Mouse (Mus musculus) MEL (cell line): ENCODE measurements at regions not wholly inside any gene's neighbourhood (a gene's known extent, or its start where the extent isn't known, plus 50 kb on each side); places are given as distances from the start of the nearest gene placed in this dataset.

ENCODE experiments used
- DNase-seq: peaks from one replicate; pipeline ENCODE4 v3.0.0; 2011; ENCODE audit warnings: low read depth, low spot score
- H3K27ac ChIP-seq: 2 replicates; pipeline ENCODE4 v1.5.1; 2012; ENCODE audit warnings: low read depth, mild to moderate bottlenecking, control low read depth, low read length, moderate library complexity; ENCODE audit not compliant: control insufficient read depth
- H3K27me3 ChIP-seq, 2 experiments: fragments of 150-350 bp in 1 of 2; sonication (generic) in 1 of 2; 2 replicates each; pipeline ENCODE4 v1.6.1; 2012; ENCODE audit warnings: low read length in 2 of 2, mild to moderate bottlenecking in 2 of 2, improper control_type of control experiment in 1 of 2, moderate library complexity in 1 of 2; ENCODE audit not compliant: insufficient read depth in 2 of 2, control insufficient read depth in 1 of 2
- H3K36me3 ChIP-seq, 2 experiments: 2 replicates each; pipeline ENCODE4 v1.6.1; 2012 to 2014; ENCODE audit warnings: low read length in 2 of 2, improper control_type of control experiment in 1 of 2, inconsistent platforms in 1 of 2, mild to moderate bottlenecking in 1 of 2; ENCODE audit not compliant: insufficient read depth in 2 of 2, control insufficient read depth in 1 of 2
- H3K4me1 ChIP-seq, 2 experiments: fragments of 150-350 bp in 1 of 2; sonication (generic) in 1 of 2; 2 replicates each; pipeline ENCODE4 v1.6.1; 2012; ENCODE audit warnings: low read length in 2 of 2, improper control_type of control experiment in 1 of 2, mild to moderate bottlenecking in 1 of 2; ENCODE audit not compliant: insufficient read depth in 2 of 2, control insufficient read depth in 1 of 2
- H3K4me3 ChIP-seq, 2 experiments: fragments of 150-350 bp in 1 of 2; sonication (generic) in 1 of 2; 2 replicates each; pipeline ENCODE4 v1.5.1; 2012; ENCODE audit warnings: low read depth in 2 of 2, low read length in 2 of 2, mild to moderate bottlenecking in 2 of 2, moderate library complexity in 2 of 2, control low read depth in 1 of 2, improper control_type of control experiment in 1 of 2; ENCODE audit not compliant: control insufficient read depth in 1 of 2, insufficient read depth in 1 of 2
- H3K79me2 ChIP-seq: 2 replicates; pipeline ENCODE4 v1.6.1; 2012; ENCODE audit warnings: mild to moderate bottlenecking, low read length, moderate library complexity; ENCODE audit not compliant: control insufficient read depth, poor library complexity, insufficient read depth
- H3K9ac ChIP-seq: 2 replicates; pipeline ENCODE4 v1.6.1; 2012; ENCODE audit warnings: low read depth, mild to moderate bottlenecking, control low read depth, low read length, moderate library complexity; ENCODE audit not compliant: control insufficient read depth, poor library complexity, severe bottlenecking
- H3K9me3 ChIP-seq: fragments of 150-350 bp; sonication (generic); replicated peaks from 2 replicates; pipeline ENCODE4 v1.6.1; 2012; ENCODE audit warnings: mild to moderate bottlenecking, low read length, improper control_type of control experiment, moderate library complexity; ENCODE audit not compliant: insufficient read depth
- BHLHE40 ChIP-seq: IDR thresholded peaks from 2 replicates; pipeline ENCODE4 v1.6.1; 2012; ENCODE audit warnings: low read depth, mild to moderate bottlenecking, inconsistent platforms, low read length, improper control_type of control experiment, borderline replicate concordance
- CHD2 ChIP-seq: IDR thresholded peaks from 2 replicates; pipeline ENCODE4 v1.6.1; 2011; ENCODE audit warnings: low read length, improper control_type of control experiment
- CTCF ChIP-seq, 3 experiments: IDR thresholded peaks in 2 of 3; conservative IDR thresholded peaks in 1 of 3; 2 replicates each; pipeline ENCODE4 v1.5.1; 2011 to 2012; ENCODE audit warnings: low read length in 3 of 3, low read depth in 2 of 3, mild to moderate bottlenecking in 2 of 3, improper control_type of control experiment in 1 of 3, inconsistent platforms in 1 of 3, mixed read lengths in 1 of 3, moderate library complexity in 1 of 3; ENCODE audit not compliant: control insufficient read depth in 1 of 3, insufficient read depth in 1 of 3, poor library complexity in 1 of 3, severe bottlenecking in 1 of 3
- ELF1 ChIP-seq: IDR thresholded peaks from 2 replicates; pipeline ENCODE4 v1.6.1; 2014; ENCODE audit warnings: low read depth, mild to moderate bottlenecking, inconsistent platforms, low read length, improper control_type of control experiment, moderate library complexity
- EP300 ChIP-seq, 2 experiments: IDR thresholded peaks; 2 replicates each; pipeline ENCODE4 v1.6.1; 2011; ENCODE audit warnings: improper control_type of control experiment in 2 of 2, low read length in 2 of 2, low read depth in 1 of 2, mild to moderate bottlenecking in 1 of 2
- GABPA ChIP-seq: IDR thresholded peaks from 2 replicates; pipeline ENCODE4 v1.6.1; 2012; ENCODE audit warnings: low read depth, mild to moderate bottlenecking, inconsistent platforms, low read length, improper control_type of control experiment, moderate library complexity
- HCFC1 ChIP-seq: IDR thresholded peaks from 2 replicates; pipeline ENCODE4 v1.6.1; 2012; ENCODE audit warnings: low read depth, mild to moderate bottlenecking, inconsistent platforms, low read length, improper control_type of control experiment, moderate library complexity
- KAT2A ChIP-seq: conservative IDR thresholded peaks from 2 replicates; pipeline ENCODE4 v1.6.1; 2012; ENCODE audit warnings: low read depth, low read length, improper control_type of control experiment, inconsistent platforms
- MEF2A ChIP-seq: IDR thresholded peaks from 2 replicates; pipeline ENCODE4 v1.6.1; 2014; ENCODE audit warnings: low read depth, mild to moderate bottlenecking, inconsistent platforms, low read length, improper control_type of control experiment; ENCODE audit not compliant: poor library complexity, insufficient replicate concordance, severe bottlenecking; ENCODE audit errors: extremely low read depth
- MYB ChIP-seq: IDR thresholded peaks from 2 replicates; pipeline ENCODE4 v1.6.1; 2011; ENCODE audit warnings: mild to moderate bottlenecking, low read depth, low read length, improper control_type of control experiment
- MYC ChIP-seq: IDR thresholded peaks from 2 replicates; pipeline ENCODE4 v1.6.1; 2011; ENCODE audit warnings: low read depth, mild to moderate bottlenecking, low read length, improper control_type of control experiment, moderate library complexity
- NRF1 ChIP-seq: IDR thresholded peaks from 2 replicates; pipeline ENCODE4 v1.6.1; 2014; ENCODE audit warnings: low read depth, mild to moderate bottlenecking, inconsistent platforms, low read length, improper control_type of control experiment, moderate library complexity; ENCODE audit not compliant: poor library complexity, insufficient read depth, severe bottlenecking
- POLR2A ChIP-seq, 2 experiments: IDR thresholded peaks; 2 replicates each; pipeline ENCODE4 v1.6.1; 2011 to 2012; ENCODE audit warnings: low read length in 2 of 2, mild to moderate bottlenecking in 2 of 2, control low read depth in 1 of 2, improper control_type of control experiment in 1 of 2, low read depth in 1 of 2, moderate library complexity in 1 of 2; ENCODE audit not compliant: control insufficient read depth in 1 of 2, insufficient read depth in 1 of 2, poor library complexity in 1 of 2
- POLR2AphosphoS2 ChIP-seq: IDR thresholded peaks from 2 replicates; pipeline ENCODE4 v1.6.1; 2011; ENCODE audit warnings: low read length, improper control_type of control experiment
- RAD21 ChIP-seq: IDR thresholded peaks from 2 replicates; pipeline ENCODE4 v1.6.1; 2011; ENCODE audit warnings: mild to moderate bottlenecking, low read depth, low read length, improper control_type of control experiment
- RCOR1 ChIP-seq: IDR thresholded peaks from 2 replicates; pipeline ENCODE4 v1.6.1; 2012; ENCODE audit warnings: low read depth, mild to moderate bottlenecking, inconsistent platforms, low read length, improper control_type of control experiment
- SIN3A ChIP-seq: IDR thresholded peaks from 2 replicates; pipeline ENCODE4 v1.6.1; 2012; ENCODE audit warnings: low read length, improper control_type of control experiment, inconsistent platforms
- TCF12 ChIP-seq: IDR thresholded peaks from 2 replicates; pipeline ENCODE4 v1.6.1; 2014; ENCODE audit warnings: low read depth, mild to moderate bottlenecking, inconsistent platforms, low read length, improper control_type of control experiment, moderate library complexity
- USF1 ChIP-seq: IDR thresholded peaks from 2 replicates; pipeline ENCODE4 v1.6.1; 2014; ENCODE audit warnings: low read depth, mild to moderate bottlenecking, inconsistent platforms, low read length, improper control_type of control experiment, moderate library complexity
- USF2 ChIP-seq, 2 experiments: IDR thresholded peaks; 2 replicates each; pipeline ENCODE4 v1.6.1; 2011 to 2012; ENCODE audit warnings: improper control_type of control experiment in 2 of 2, low read length in 2 of 2, borderline replicate concordance in 1 of 2, inconsistent platforms in 1 of 2, low read depth in 1 of 2, mild to moderate bottlenecking in 1 of 2; ENCODE audit not compliant: insufficient read depth in 1 of 2
- ZMIZ1 ChIP-seq: IDR thresholded peaks from 2 replicates; pipeline ENCODE4 v1.6.1; 2012; ENCODE audit warnings: low read depth, mild to moderate bottlenecking, inconsistent platforms, low read length, improper control_type of control experiment, moderate library complexity
- ZNF384 ChIP-seq: IDR thresholded peaks from 2 replicates; pipeline ENCODE4 v1.6.1; 2012; ENCODE audit warnings: low read depth, mild to moderate bottlenecking, inconsistent platforms, low read length, improper control_type of control experiment

- H3K27me3 ChIP-seq: no peaks in the 10 kb centered on the region
- DNase-seq: no peak
- no peaks in the 10 kb centered on the region for H3K79me2 ChIP-seq
- TF ChIP-seq CTCF (IDR thresholded peaks at IDR 0.05 in 2 of 3, conservative IDR thresholded peaks at IDR 0.05 in 1 of 3; ENCODE audit: control insufficient read depth in 1 of 3, insufficient read depth in 1 of 3, low read depth in 2 of 3, low read length in 3 of 3, poor library complexity in 1 of 3, severe bottlenecking in 1 of 3): no peak
- TF ChIP-seq EP300 (IDR thresholded peaks at IDR 0.05; ENCODE audit: low read depth in 1 of 2, low read length in 2 of 2): no peak
- TF ChIP-seq ZMIZ1: no peak
- TF ChIP-seq POLR2A (IDR thresholded peaks at IDR 0.05; ENCODE audit: control insufficient read depth in 1 of 2, insufficient read depth in 1 of 2, low read depth in 1 of 2, low read length in 2 of 2, poor library complexity in 1 of 2): no peak
- TF ChIP-seq BHLHE40: no peak
- TF ChIP-seq GABPA: no peak
- no peak for TF ChIP-seq RAD21
- TF ChIP-seq SIN3A: no peak
- no peak for TF ChIP-seq MYB
- no peak for TF ChIP-seq MEF2A
- no peak for TF ChIP-seq MYC
- no peak for TF ChIP-seq NRF1
- no peak for TF ChIP-seq ZNF384
- no peak for TF ChIP-seq ELF1
- no peak for TF ChIP-seq CHD2
- no peak for TF ChIP-seq USF2 (IDR thresholded peaks at IDR 0.05; ENCODE audit: borderline replicate concordance in 1 of 2, insufficient read depth in 1 of 2, low read depth in 1 of 2, low read length in 2 of 2)
- TF ChIP-seq TCF12: no peak
- no peak for TF ChIP-seq POLR2AphosphoS2
- no peak overlapping the region for H3K27ac ChIP-seq
- no peaks in the 10 kb centered on the region for H3K4me1 ChIP-seq
- H3K4me3 ChIP-seq: no peak overlapping the region
- H3K36me3 ChIP-seq: no peaks in the 10 kb centered on the region
- H3K9ac ChIP-seq: no peak overlapping the region
- H3K9me3 ChIP-seq: no peaks in the 10 kb centered on the region
These were observed 112.2 kb upstream of the Oxgr1 start for GRCm38 (mm10) chr14:120154413-120154812.

DNA sequence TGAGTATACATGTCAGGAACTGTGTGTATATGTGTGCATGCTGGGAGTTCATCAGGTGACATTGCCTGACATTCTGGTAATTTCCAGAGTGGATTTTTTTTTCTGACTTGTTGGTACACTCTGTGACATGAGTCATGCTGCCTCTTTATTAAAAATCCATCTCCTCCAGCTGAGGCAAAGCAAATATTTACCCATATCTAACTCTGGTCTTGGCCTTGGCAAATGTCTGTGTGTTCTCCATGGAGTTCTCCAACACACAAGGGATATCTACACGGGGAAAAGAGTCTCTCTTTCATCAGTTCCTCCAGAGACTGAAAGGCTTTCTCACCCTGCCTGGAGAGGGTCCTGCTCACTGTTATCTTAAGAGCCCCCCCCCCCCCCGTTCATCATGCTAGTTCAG is 111.3 kb upstream of the Mbnl2 start:
- H3K9me3 ChIP-seq: no peaks in the 10 kb centered on the region
- DNase-seq: no peak

More for the DNA sequence above, 111.3 kb upstream of the Mbnl2 start:
- no peak for TF ChIP-seq BHLHE40
- TF ChIP-seq ZMIZ1: no peak
- no peak for TF ChIP-seq ELF1
- TF ChIP-seq KAT2A: no peak
- no peak for TF ChIP-seq SIN3A
- TF ChIP-seq USF1: no peak
- no peak for TF ChIP-seq HCFC1
- no peak for TF ChIP-seq EP300 (IDR thresholded peaks at IDR 0.05; ENCODE audit: low read depth in 1 of 2, low read length in 2 of 2)
- no peak for TF ChIP-seq RCOR1
- TF ChIP-seq POLR2AphosphoS2: no peak
- no peak for TF ChIP-seq NRF1
- H3K9ac ChIP-seq: no peak overlapping the region
- H3K79me2 ChIP-seq: no peaks in the 10 kb centered on the region
- H3K27ac ChIP-seq: no peak overlapping the region
- H3K4me1 ChIP-seq: no peaks in the 10 kb centered on the region
- H3K27me3 ChIP-seq: no peaks in the 10 kb centered on the region
- H3K36me3 ChIP-seq: no peaks in the 10 kb centered on the region
- no peak overlapping the region for H3K4me3 ChIP-seq
